Mouse (Mus musculus) regulatory T cell (primary cell): Measurements from ENCODE around the gene Sgo2a.
"Not testable (repeated sequence)": the region's sequence is repeated elsewhere in the genome, so short reads cannot be mapped to it uniquely, and the experiment has no call there.

ENCODE experiments used
- in situ Hi-C: fragments of 300-600 bp; cut with MboI, MseI; formaldehyde crosslinking; loops from one replicate; pipeline ENCODE4 v1.15.1; 2025; ENCODE audit warnings: high pct_unique_total_duplicates

Sgo2a gene

GRCm38 (mm10) chr1:57995432-57996132 is at the start of gene Sgo2a:
Sgo2a (plus strand) TSS chr1:57995971.
- in situ Hi-C loops: no loop called here

- in situ Hi-C loops: loop anchor here (5.0 kb wide), 1 partner anchor 525 kb away; no protein-coding TSS in a partner anchor
Observed at GRCm38 (mm10) chr1:57947552-57948347, 48.0 kb upstream of the Sgo2a start.

- in situ Hi-C loops: loop anchor here (5.0 kb wide), 1 partner anchor 527 kb away; no protein-coding TSS in a partner anchor
Observed at GRCm38 (mm10) chr1:57949195-57949594, 46.6 kb upstream of the Sgo2a start.

- in situ Hi-C loops: loop anchor here (5.0 to 10.0 kb wide), 2 partner anchors 527 to 1285 kb away; no protein-coding TSS in a partner anchor
Observed at GRCm38 (mm10) chr1:57949716-57950115, 46.1 kb upstream of the Sgo2a start.

GRCm38 (mm10) chr1:57952509-57952908 is 43.3 kb upstream of the Sgo2a start:
- in situ Hi-C loops: loop anchor here (10.0 kb wide), 1 partner anchor 1288 kb away; no protein-coding TSS in a partner anchor

- in situ Hi-C loops: loop anchor here (10.0 kb wide), 1 partner anchor 1289 kb away; no protein-coding TSS in a partner anchor
Observed at GRCm38 (mm10) chr1:57953586-57954375, 42.0 kb upstream of the Sgo2a start.

GRCm38 (mm10) chr1:57954376-57954765 is 41.4 kb upstream of the Sgo2a start:
- in situ Hi-C loops: loop anchor here (10.0 kb wide), 1 partner anchor 1290 kb away; no protein-coding TSS in a partner anchor

- in situ Hi-C loops: loop anchor here (10.0 kb wide), 1 partner anchor 1291 kb away; no protein-coding TSS in a partner anchor
Observed at GRCm38 (mm10) chr1:57955774-57956173, 40.0 kb upstream of the Sgo2a start.

- in situ Hi-C loops: no loop called here
Observed at GRCm38 (mm10) chr1:57969327-57970271, 26.2 kb upstream of the Sgo2a start.

GRCm38 (mm10) chr1:57971588-57971987 is 24.2 kb upstream of the Sgo2a start:
- in situ Hi-C loops: no loop called here

GRCm38 (mm10) chr1:57976860-57977259 is 18.9 kb upstream of the Sgo2a start:
- in situ Hi-C loops: no loop called here

GRCm38 (mm10) chr1:57989052-57989600 is 6.6 kb upstream of the Sgo2a start:
- in situ Hi-C loops: no loop called here

GRCm38 (mm10) chr1:57991277-57991676 is 4.5 kb upstream of the Sgo2a start:
- in situ Hi-C loops: no loop called here

- in situ Hi-C loops: no loop called here
Observed at GRCm38 (mm10) chr1:57996133-57996615, 403 bp downstream of the Sgo2a start.

- in situ Hi-C loops: no loop called here
Observed at GRCm38 (mm10) chr1:57998146-57998545, 2.4 kb downstream of the Sgo2a start.

GRCm38 (mm10) chr1:58006388-58006787 is 10.6 kb downstream of the Sgo2a start:
- in situ Hi-C loops: not testable (repeated sequence)

GRCm38 (mm10) chr1:58018856-58019255 is 23.1 kb downstream of the Sgo2a start, which contains the start of gene Kctd18:
Kctd18 (minus strand) TSS chr1:58018956.
- in situ Hi-C loops: no loop called here

GRCm38 (mm10) chr1:58027707-58028106 is 31.9 kb downstream of the Sgo2a start:
- in situ Hi-C loops: no loop called here

- in situ Hi-C loops: loop anchor here (5.0 kb wide), 1 partner anchor 597 kb away; no protein-coding TSS in a partner anchor
Observed at GRCm38 (mm10) chr1:58029636-58030117, 33.9 kb downstream of the Sgo2a start, which contains the start of gene Aox1. Aox1 (plus strand) TSS chr1:58029931.
